Mouse (Mus musculus): Measurements from ENCODE around the gene Mgll. TPM values are rescaled to one million over a fixed set of nuclear protein-coding genes. Genes with fewer than 3 reads are reported as not detected.

Mgll gene
- polyA plus RNA-seq, 1 experiment from 2014 or later = 75.8 TPM

DNA sequence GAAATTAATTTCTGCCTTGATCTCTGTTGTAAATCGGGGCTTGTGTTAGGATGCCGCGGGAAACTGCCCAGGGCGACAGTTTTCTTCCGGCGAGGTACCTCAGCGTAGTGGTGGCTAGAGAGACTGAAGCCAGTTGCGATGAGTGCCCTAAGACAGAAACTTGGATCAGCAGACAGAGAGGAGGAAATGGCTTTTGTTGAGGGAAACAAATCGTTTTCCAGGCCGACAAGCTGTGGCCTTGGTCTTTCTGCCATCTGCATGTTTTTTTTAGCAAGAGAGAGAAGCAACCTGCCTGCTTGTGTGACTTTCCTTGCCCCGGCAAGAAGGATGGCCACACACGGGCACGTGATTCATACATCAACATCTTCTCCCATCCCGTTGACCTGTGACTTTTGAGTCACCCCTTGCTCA, 70.4 kb downstream of the Mgll start:
- no peak overlapping the region for H3K4me2 ChIP-seq
- H3K36me3 ChIP-seq = no peaks in the 10 kb centered on the region
- H3K27ac ChIP-seq = peak overlapping the region; percentile 20; the same call in 1 of the 2 replicates
- no peak overlapping the region for H3K9ac ChIP-seq
- H3K4me3 ChIP-seq = no peak overlapping the region
- peaks cover 52% of the 10 kb centered on the region for H3K4me1 ChIP-seq
- WGBS = 46% methylated on average over 14 of the region's 14 CpGs
- no peak for ATAC-seq (ENCODE audit: borderline replicate concordance, extremely low read depth, low FRiP score, low TSS enrichment)
- H3K9me3 ChIP-seq = no peaks in the 10 kb centered on the region
- H3K27me3 ChIP-seq = no peaks in the 10 kb centered on the region

DNA sequence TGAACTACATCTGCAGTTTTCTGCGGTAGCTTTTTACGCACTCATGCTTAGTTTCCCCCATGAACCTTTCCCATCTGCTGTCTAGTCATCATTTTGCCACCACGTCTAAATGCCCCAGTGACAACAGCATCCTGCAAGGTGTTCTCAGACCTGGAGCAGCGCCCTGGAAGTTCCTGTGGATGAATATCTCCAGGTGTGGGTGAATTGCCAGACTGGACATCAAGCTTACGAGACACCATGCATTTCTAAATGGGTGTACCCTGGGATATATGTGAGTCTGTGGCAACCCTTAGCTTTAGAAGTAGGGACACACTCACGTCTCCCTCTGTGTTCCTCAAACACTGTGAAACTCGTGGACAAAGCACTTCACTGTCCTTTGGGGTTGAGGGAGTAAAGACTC, 76.0 kb downstream of the Mgll start:
- H3K4me1 ChIP-seq = peaks cover 20% of the 10 kb centered on the region

DNA sequence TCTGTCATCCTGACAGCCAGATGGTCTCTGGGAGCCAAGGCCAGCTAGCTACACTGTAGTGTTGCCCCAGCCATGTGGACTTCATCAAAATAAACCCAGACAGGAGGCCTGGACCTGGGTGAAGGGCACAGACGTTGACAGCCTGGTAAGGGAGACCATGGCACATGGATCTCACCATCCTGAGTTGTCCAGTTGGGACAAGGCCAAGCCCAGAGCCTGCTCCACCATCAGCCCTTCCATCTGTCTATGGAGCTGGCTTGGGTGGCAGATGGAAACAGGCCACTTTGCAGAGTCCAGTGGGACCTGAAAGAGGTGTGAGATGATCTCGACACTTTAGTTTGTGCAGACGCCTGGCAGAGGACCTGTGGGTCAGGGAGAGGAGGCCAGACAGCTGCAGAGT, 76.5 kb downstream of the Mgll start:
- no peaks in the 10 kb centered on the region for H3K36me3 ChIP-seq
- H3K27ac ChIP-seq = peak overlapping the region; percentile 21; the same call in 1 of the 2 replicates
- no peaks in the 10 kb centered on the region for H3K27me3 ChIP-seq
- WGBS = 16% methylated on average over 3 of the region's 3 CpGs
- no peaks in the 10 kb centered on the region for H3K9me3 ChIP-seq
- H3K4me1 ChIP-seq = peaks cover 20% of the 10 kb centered on the region
- no peak; the same call in 1 of the 2 replicates for ATAC-seq (ENCODE audit: borderline replicate concordance, extremely low read depth, low FRiP score, low TSS enrichment)
- no peak overlapping the region for H3K9ac ChIP-seq
- no peak overlapping the region for H3K4me2 ChIP-seq
- H3K4me3 ChIP-seq = no peak overlapping the region

More for the DNA sequence above, 76.0 kb downstream of the Mgll start:
- WGBS = 72% methylated on average over 7 of the region's 7 CpGs
- H3K27ac ChIP-seq = no peak overlapping the region
- no peak overlapping the region for H3K4me2 ChIP-seq
- no peaks in the 10 kb centered on the region for H3K27me3 ChIP-seq
- H3K36me3 ChIP-seq = no peaks in the 10 kb centered on the region
- H3K4me3 ChIP-seq = no peak overlapping the region
- H3K9ac ChIP-seq = no peak overlapping the region
- H3K9me3 ChIP-seq = no peaks in the 10 kb centered on the region
- ATAC-seq (ENCODE audit: borderline replicate concordance, extremely low read depth, low FRiP score, low TSS enrichment) = no peak

GRCm38 (mm10) chr6:88803051-88803450, 78.8 kb downstream of the Mgll start:
- Histone ChIP-seq H3K4me2 (no peak overlapping the region), H3K27me3 (no peaks in the 10 kb centered on the region), H3K9ac (no peak overlapping the region), H3K36me3 (no peaks in the 10 kb centered on the region), H3K4me3 (no peak overlapping the region), H3K27ac (no peak overlapping the region), H3K9me3 (no peaks in the 10 kb centered on the region), H3K4me1 (peaks cover 20% of the 10 kb centered on the region)
- ATAC-seq (ENCODE audit: borderline replicate concordance, extremely low read depth, low FRiP score, low TSS enrichment) = no peak
- 81% methylated on average over 7 of the region's 7 CpGs for WGBS

- no peak overlapping the region for H3K4me2 ChIP-seq
- no peak for ATAC-seq (ENCODE audit: borderline replicate concordance, extremely low read depth, low FRiP score, low TSS enrichment)
- H3K27ac ChIP-seq = no peak overlapping the region
- H3K4me1 ChIP-seq = peaks cover 27% of the 10 kb centered on the region
- no peak overlapping the region for H3K4me3 ChIP-seq
- 55% methylated on average over 4 of the region's 4 CpGs for WGBS
- no peaks in the 10 kb centered on the region for H3K9me3 ChIP-seq
- H3K9ac ChIP-seq = no peak overlapping the region
- H3K27me3 ChIP-seq = no peaks in the 10 kb centered on the region
- no peaks in the 10 kb centered on the region for H3K36me3 ChIP-seq
Observed at GRCm38 (mm10) chr6:88803957-88804695, 79.9 kb downstream of the Mgll start.

- ATAC-seq (ENCODE audit: borderline replicate concordance, extremely low read depth, low FRiP score, low TSS enrichment) = no peak
- no peak overlapping the region for H3K4me2 ChIP-seq
- no peaks in the 10 kb centered on the region for H3K9me3 ChIP-seq
- 76% methylated on average over 17 of the region's 17 CpGs for WGBS
- no peaks in the 10 kb centered on the region for H3K36me3 ChIP-seq
- H3K27ac ChIP-seq = no peak overlapping the region
- H3K4me3 ChIP-seq = no peak overlapping the region
- H3K27me3 ChIP-seq = no peaks in the 10 kb centered on the region
- H3K9ac ChIP-seq = no peak overlapping the region
- H3K4me1 ChIP-seq = peaks cover 32% of the 10 kb centered on the region
Observed at GRCm38 (mm10) chr6:88804966-88805577, 80.9 kb downstream of the Mgll start.

- H3K9ac ChIP-seq = no peak overlapping the region
- H3K9me3 ChIP-seq = no peaks in the 10 kb centered on the region
- H3K27me3 ChIP-seq = no peaks in the 10 kb centered on the region
- no peak overlapping the region for H3K4me3 ChIP-seq
- H3K4me1 ChIP-seq = peaks cover 41% of the 10 kb centered on the region
- no peaks in the 10 kb centered on the region for H3K36me3 ChIP-seq
- H3K4me2 ChIP-seq = no peak overlapping the region
- peak; percentile 53; the same call in 1 of the 2 replicates for ATAC-seq (ENCODE audit: borderline replicate concordance, extremely low read depth, low FRiP score, low TSS enrichment)
- WGBS = 31% methylated on average over 23 of the region's 23 CpGs
- H3K27ac ChIP-seq = peak overlapping the region; percentile 37; the same call in 1 of the 2 replicates
Observed at GRCm38 (mm10) chr6:88809091-88810037, 85.2 kb downstream of the Mgll start.

- Histone ChIP-seq H3K27ac (0 out of 2 replicates have a peak overlapping the region, but pooled peaks have one; percentile 11), H3K27me3 (no peaks in the 10 kb centered on the region), H3K4me1 (peaks cover 41% of the 10 kb centered on the region), H3K36me3 (no peaks in the 10 kb centered on the region), H3K9me3 (no peaks in the 10 kb centered on the region), H3K9ac (no peak overlapping the region), H3K4me3 (no peak overlapping the region), H3K4me2 (no peak overlapping the region)
- WGBS = 49% methylated on average over 3 of the region's 3 CpGs
- 0 out of 2 replicates have a peak, but pooled peaks have one; percentile 3 for ATAC-seq (ENCODE audit: borderline replicate concordance, extremely low read depth, low FRiP score, low TSS enrichment)
Observed at GRCm38 (mm10) chr6:88810291-88810690, 86.1 kb downstream of the Mgll start.

DNA sequence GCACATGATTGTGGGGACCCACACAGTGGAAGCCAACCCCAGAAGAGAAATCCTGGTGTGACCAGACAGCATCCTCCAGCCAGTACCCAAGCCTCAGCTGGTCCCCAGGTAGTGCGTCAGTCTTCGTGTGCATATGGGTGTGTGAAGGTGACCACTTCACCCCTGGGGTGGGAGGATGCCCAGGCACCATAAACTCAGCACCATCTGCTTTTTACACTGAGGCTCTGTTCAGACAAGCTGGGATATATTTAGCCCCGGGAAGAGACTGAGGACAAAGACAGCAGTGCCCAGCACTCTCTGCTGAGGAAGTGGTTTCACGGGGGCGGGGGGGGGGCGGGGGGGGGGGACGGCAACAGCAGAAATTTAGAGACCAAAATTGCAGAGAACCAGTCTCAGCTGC, 87.2 kb downstream of the Mgll start:
- no peaks in the 10 kb centered on the region for H3K9me3 ChIP-seq
- peak; percentile 24; the same call in 1 of the 2 replicates for ATAC-seq (ENCODE audit: borderline replicate concordance, extremely low read depth, low FRiP score, low TSS enrichment)
- H3K9ac ChIP-seq = no peak overlapping the region
- no peak overlapping the region for H3K4me2 ChIP-seq
- H3K27ac ChIP-seq = peak overlapping the region; percentile 69
- no peak overlapping the region for H3K4me3 ChIP-seq
- WGBS = 26% methylated on average over 6 of the region's 7 CpGs
- no peaks in the 10 kb centered on the region for H3K27me3 ChIP-seq
- H3K4me1 ChIP-seq = peaks cover 41% of the 10 kb centered on the region
- H3K36me3 ChIP-seq = no peaks in the 10 kb centered on the region

- 44% methylated on average over 7 of the region's 7 CpGs for WGBS
Observed at GRCm38 (mm10) chr6:88811880-88812400, 87.7 kb downstream of the Mgll start.

GRCm38 (mm10) chr6:88812886-88813285, 88.7 kb downstream of the Mgll start:
- ATAC-seq (ENCODE audit: borderline replicate concordance, extremely low read depth, low FRiP score, low TSS enrichment) = no peak
- no peaks in the 10 kb centered on the region for H3K9me3 ChIP-seq
- no peaks in the 10 kb centered on the region for H3K36me3 ChIP-seq
- no peak overlapping the region for H3K4me2 ChIP-seq
- peak overlapping the region; percentile 39; the same call in 1 of the 2 replicates for H3K27ac ChIP-seq
- H3K9ac ChIP-seq = no peak overlapping the region
- WGBS = 66% methylated on average over 3 of the region's 3 CpGs
- H3K4me1 ChIP-seq = peaks cover 41% of the 10 kb centered on the region
- no peaks in the 10 kb centered on the region for H3K27me3 ChIP-seq
- no peak overlapping the region for H3K4me3 ChIP-seq

More at GRCm38 (mm10) chr6:88811880-88812400, 87.7 kb downstream of the Mgll start:
- no peaks in the 10 kb centered on the region for H3K36me3 ChIP-seq
- H3K9me3 ChIP-seq = no peaks in the 10 kb centered on the region
- no peak for ATAC-seq (ENCODE audit: borderline replicate concordance, extremely low read depth, low FRiP score, low TSS enrichment)
- peaks cover 41% of the 10 kb centered on the region for H3K4me1 ChIP-seq
- H3K27ac ChIP-seq = peak overlapping the region; percentile 39
- H3K9ac ChIP-seq = no peak overlapping the region
- no peaks in the 10 kb centered on the region for H3K27me3 ChIP-seq
- no peak overlapping the region for H3K4me2 ChIP-seq
- no peak overlapping the region for H3K4me3 ChIP-seq
